Mouse (Mus musculus) bone marrow macrophage, adult 2 months (primary cell): ENCODE measurements around the gene Abcd1.

Experiments
- CTCF ChIP-seq: IDR thresholded peaks from 2 replicates; pipeline ENCODE4 v1.5.1; 2012; ENCODE audit warnings: low read depth, mild to moderate bottlenecking, low read length, moderate library complexity
- POLR2A ChIP-seq: IDR thresholded peaks from 2 replicates; pipeline ENCODE4 v1.6.1; 2012; ENCODE audit warnings: mild to moderate bottlenecking, low read depth, low read length, borderline replicate concordance

GRCm38 (mm10) chrX:73774802-73775483 is 58.5 kb downstream of the Abcd1 start:
- TF ChIP-seq CTCF (no peak), POLR2A (no peak)
